Mouse (Mus musculus): ENCODE results near the gene Eif5a. TPM values are rescaled to one million over a fixed set of nuclear protein-coding genes. Genes with fewer than 3 reads are reported as not detected.
A peak's percentile ranks its signal among the peaks of the same experiment; 100 is the strongest.
"Not testable (repeated sequence)": the region's sequence is repeated elsewhere in the genome, so short reads cannot be mapped to it uniquely, and the experiment has no call there.

The Eif5a gene
- polyA plus RNA-seq, 1 experiment: 1,243 TPM

DNA sequence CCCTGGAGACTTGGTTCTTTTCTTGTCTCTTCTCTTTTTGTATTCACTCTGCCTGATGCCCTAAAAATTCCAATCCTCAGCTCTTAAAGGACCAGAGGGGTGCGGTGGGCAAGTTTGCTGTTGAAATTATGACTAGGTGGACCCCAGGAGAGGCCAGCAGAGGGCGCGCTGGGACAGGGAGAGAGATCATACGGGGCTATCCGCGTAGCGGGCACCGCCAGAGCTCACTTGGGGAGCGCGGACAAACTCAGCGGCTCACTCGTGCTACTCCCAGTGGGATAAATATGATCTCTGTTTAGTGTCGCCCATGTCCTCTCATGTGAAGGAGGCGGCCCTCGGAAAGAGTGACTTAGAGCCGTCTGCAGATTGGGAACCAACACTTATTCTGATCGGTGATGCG lies 12.4 kb upstream of the Eif5a start:
- no peak overlapping the region for H3K4me3 ChIP-seq
- H3K4me2 ChIP-seq (ENCODE audit: low read depth): peak overlapping the region; percentile 90
- TF ChIP-seq E2F4 (IDR thresholded peaks at IDR 0.05; ENCODE audit: insufficient read depth) (peak; percentile 27), MYOD1 (IDR thresholded peaks at IDR 0.05; ENCODE audit: control insufficient read depth in 1 of 3, insufficient read length in 2 of 3, low read depth in 2 of 3) (no peak), CEBPB (IDR thresholded peaks at IDR 0.05; ENCODE audit: insufficient read depth, poor library complexity, severe bottlenecking) (no peak)
- no peaks in the 10 kb centered on the region for H3K79me2 ChIP-seq (ENCODE audit: control insufficient read depth, insufficient read depth)
- H3ac ChIP-seq (ENCODE audit: control insufficient read depth, insufficient read length): no peak overlapping the region
- peaks cover 35% of the 10 kb centered on the region for H3K27me3 ChIP-seq (ENCODE audit: control insufficient read depth, insufficient read depth, insufficient read length)
- no peaks in the 10 kb centered on the region for H3K36me3 ChIP-seq (ENCODE audit: control insufficient read depth, insufficient read depth)

DNA sequence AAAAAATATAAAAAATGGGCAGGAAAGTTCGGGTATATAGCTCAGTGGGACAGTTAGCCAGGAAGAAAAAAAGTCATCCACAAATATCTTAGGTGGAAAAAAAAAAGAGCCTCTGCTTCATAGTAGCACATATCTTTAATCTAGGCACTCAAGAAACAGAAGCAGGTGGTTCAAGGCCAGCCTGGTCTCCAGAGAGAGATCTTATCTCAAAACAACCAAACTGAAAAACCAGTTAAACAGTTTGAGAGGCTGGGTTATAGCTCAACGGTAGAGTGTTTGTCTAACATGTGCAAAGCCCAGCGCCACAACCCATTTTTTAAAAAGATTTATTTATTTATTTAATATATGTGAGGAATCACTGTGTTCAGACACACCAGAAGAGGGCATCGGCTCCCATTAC lies 11.3 kb upstream of the Eif5a start:
- TF ChIP-seq USF1 (IDR thresholded peaks at IDR 0.05; ENCODE audit: low read depth): no peak
- no peak for TF ChIP-seq E2F4 (IDR thresholded peaks at IDR 0.05; ENCODE audit: insufficient read depth)
- no peak for TF ChIP-seq POLR2A (IDR thresholded peaks at IDR 0.05; ENCODE audit: insufficient read length, low read depth)
- TF ChIP-seq MYOD1 (IDR thresholded peaks at IDR 0.05; ENCODE audit: control insufficient read depth in 1 of 3, insufficient read length in 2 of 3, low read depth in 2 of 3): no peak
- TF ChIP-seq POLR2AphosphoS2 (IDR thresholded peaks at IDR 0.05; ENCODE audit: insufficient read length, low read depth): no peak
- TF ChIP-seq TCF12 (IDR thresholded peaks at IDR 0.05; ENCODE audit: insufficient read depth, poor library complexity, severe bottlenecking): no peak
- TF ChIP-seq MAX (IDR thresholded peaks at IDR 0.05; ENCODE audit: low read depth): no peak
- TF ChIP-seq CEBPB (IDR thresholded peaks at IDR 0.05; ENCODE audit: insufficient read depth, poor library complexity, severe bottlenecking): no peak
- Histone ChIP-seq H3K79me2 (ENCODE audit: control insufficient read depth, insufficient read depth) (no peaks in the 10 kb centered on the region), H3K27me3 (ENCODE audit: control insufficient read depth, insufficient read depth, insufficient read length) (peaks cover 26% of the 10 kb centered on the region), H3K36me3 (ENCODE audit: control insufficient read depth, insufficient read depth) (no peaks in the 10 kb centered on the region), H3K4me2 (ENCODE audit: low read depth) (no peak overlapping the region), H3ac (ENCODE audit: control insufficient read depth, insufficient read length) (no peak overlapping the region), H3K4me3 (no peak overlapping the region)

- Histone ChIP-seq H3K79me2 (ENCODE audit: control insufficient read depth, insufficient read depth) (no peaks in the 10 kb centered on the region), H3K4me2 (ENCODE audit: low read depth) (no peak overlapping the region), H3K27me3 (ENCODE audit: control insufficient read depth, insufficient read depth, insufficient read length) (peaks cover 17% of the 10 kb centered on the region), H3ac (ENCODE audit: control insufficient read depth, insufficient read length) (no peak overlapping the region), H3K4me3 (no peak overlapping the region), H3K36me3 (ENCODE audit: control insufficient read depth, insufficient read depth) (no peaks in the 10 kb centered on the region)
- no peak for TF ChIP-seq MAX (IDR thresholded peaks at IDR 0.05; ENCODE audit: low read depth)
- no peak for TF ChIP-seq E2F4 (IDR thresholded peaks at IDR 0.05; ENCODE audit: insufficient read depth)
- TF ChIP-seq TCF3 (IDR thresholded peaks at IDR 0.05; ENCODE audit: insufficient read length, low read depth): no peak
- no peak for TF ChIP-seq CEBPB (IDR thresholded peaks at IDR 0.05; ENCODE audit: insufficient read depth, poor library complexity, severe bottlenecking)
- no peak for TF ChIP-seq USF1 (IDR thresholded peaks at IDR 0.05; ENCODE audit: low read depth)
- TF ChIP-seq TCF12 (IDR thresholded peaks at IDR 0.05; ENCODE audit: insufficient read depth, poor library complexity, severe bottlenecking): no peak
- TF ChIP-seq MYOD1 (IDR thresholded peaks at IDR 0.05; ENCODE audit: control insufficient read depth in 1 of 3, insufficient read length in 2 of 3, low read depth in 2 of 3): no peak
- no peak for TF ChIP-seq POLR2A (IDR thresholded peaks at IDR 0.05; ENCODE audit: insufficient read length, low read depth)
- TF ChIP-seq POLR2AphosphoS2 (IDR thresholded peaks at IDR 0.05; ENCODE audit: insufficient read length, low read depth): no peak
- no peak for TF ChIP-seq REST (IDR thresholded peaks at IDR 0.05; ENCODE audit: insufficient read depth, insufficient read length)
- no peak for TF ChIP-seq SRF (IDR thresholded peaks at IDR 0.05; ENCODE audit: control insufficient read depth, insufficient read length, low read depth)
- no peak for TF ChIP-seq MYOG (IDR thresholded peaks at IDR 0.05; ENCODE audit: control insufficient read depth in 1 of 3, insufficient read depth in 1 of 3, insufficient read length in 2 of 3, low read depth in 2 of 3)
These were observed 10.5 kb upstream of the Eif5a start for GRCm38 (mm10) chr11:69932254-69932653.

GRCm38 (mm10) chr11:69931769-69932168 lies 10.0 kb upstream of the Eif5a start:
- TF ChIP-seq SRF (IDR thresholded peaks at IDR 0.05; ENCODE audit: control insufficient read depth, insufficient read length, low read depth) (no peak), USF1 (IDR thresholded peaks at IDR 0.05; ENCODE audit: low read depth) (no peak), MAX (IDR thresholded peaks at IDR 0.05; ENCODE audit: low read depth) (no peak), TCF3 (IDR thresholded peaks at IDR 0.05; ENCODE audit: insufficient read length, low read depth) (no peak)
- Histone ChIP-seq H3K4me2 (ENCODE audit: low read depth) (no peak overlapping the region), H3K36me3 (ENCODE audit: control insufficient read depth, insufficient read depth) (no peaks in the 10 kb centered on the region), H3ac (ENCODE audit: control insufficient read depth, insufficient read length) (no peak overlapping the region), H3K27me3 (ENCODE audit: control insufficient read depth, insufficient read depth, insufficient read length) (peaks cover 13% of the 10 kb centered on the region), H3K4me3 (no peak overlapping the region), H3K79me2 (ENCODE audit: control insufficient read depth, insufficient read depth) (no peaks in the 10 kb centered on the region)

DNA sequence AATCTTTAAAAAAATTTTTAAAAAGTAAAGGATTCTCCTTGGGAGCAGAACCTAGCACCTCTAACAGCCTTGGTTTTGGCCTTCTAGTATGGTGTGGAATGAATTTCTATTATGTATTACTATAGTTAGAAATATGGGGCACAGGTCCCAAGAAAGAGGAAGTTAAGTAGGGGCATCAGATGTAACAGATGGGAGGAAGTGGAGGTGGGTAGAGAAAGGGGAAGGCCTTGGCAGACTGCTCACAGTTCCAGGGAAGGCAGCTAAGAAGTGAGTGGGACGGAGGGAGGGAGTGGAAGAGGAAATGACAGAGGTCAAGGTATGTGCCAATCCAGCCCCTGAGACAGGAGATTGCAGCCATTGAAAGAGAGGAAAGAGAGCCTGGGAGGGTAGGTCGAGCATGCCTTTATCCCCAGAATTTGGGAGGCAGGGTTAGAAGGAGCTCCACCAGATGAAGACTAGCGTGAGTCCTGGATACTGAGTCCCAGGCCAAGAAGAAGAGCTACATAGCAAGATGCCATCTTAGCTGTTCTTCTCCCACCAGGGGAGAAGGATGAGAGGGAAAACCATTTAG lies 9.3 kb upstream of the Eif5a start:
- no peak overlapping the region for H3K4me3 ChIP-seq
- no peaks in the 10 kb centered on the region for H3K36me3 ChIP-seq (ENCODE audit: control insufficient read depth, insufficient read depth)
- no peak overlapping the region for H3K4me2 ChIP-seq (ENCODE audit: low read depth)
- H3K79me2 ChIP-seq (ENCODE audit: control insufficient read depth, insufficient read depth): no peaks in the 10 kb centered on the region
- no peak for TF ChIP-seq MYOD1 (IDR thresholded peaks at IDR 0.05; ENCODE audit: control insufficient read depth in 1 of 3, insufficient read length in 2 of 3, low read depth in 2 of 3)
- no peak for TF ChIP-seq MYOG (IDR thresholded peaks at IDR 0.05; ENCODE audit: control insufficient read depth in 1 of 3, insufficient read depth in 1 of 3, insufficient read length in 2 of 3, low read depth in 2 of 3)
- TF ChIP-seq MAX (IDR thresholded peaks at IDR 0.05; ENCODE audit: low read depth): no peak
- no peak for TF ChIP-seq REST (IDR thresholded peaks at IDR 0.05; ENCODE audit: insufficient read depth, insufficient read length)
- TF ChIP-seq SRF (IDR thresholded peaks at IDR 0.05; ENCODE audit: control insufficient read depth, insufficient read length, low read depth): no peak
- TF ChIP-seq TCF12 (IDR thresholded peaks at IDR 0.05; ENCODE audit: insufficient read depth, poor library complexity, severe bottlenecking): no peak
- TF ChIP-seq POLR2A (IDR thresholded peaks at IDR 0.05; ENCODE audit: insufficient read length, low read depth): no peak
- TF ChIP-seq E2F4 (IDR thresholded peaks at IDR 0.05; ENCODE audit: insufficient read depth): no peak
- TF ChIP-seq POLR2AphosphoS2 (IDR thresholded peaks at IDR 0.05; ENCODE audit: insufficient read length, low read depth): no peak
- no peak for TF ChIP-seq CEBPB (IDR thresholded peaks at IDR 0.05; ENCODE audit: insufficient read depth, poor library complexity, severe bottlenecking)
- no peak for TF ChIP-seq USF1 (IDR thresholded peaks at IDR 0.05; ENCODE audit: low read depth)
- TF ChIP-seq TCF3 (IDR thresholded peaks at IDR 0.05; ENCODE audit: insufficient read length, low read depth): no peak
- no peak overlapping the region for H3ac ChIP-seq (ENCODE audit: control insufficient read depth, insufficient read length)
- H3K27me3 ChIP-seq (ENCODE audit: control insufficient read depth, insufficient read depth, insufficient read length): peaks cover 5% of the 10 kb centered on the region

DNA sequence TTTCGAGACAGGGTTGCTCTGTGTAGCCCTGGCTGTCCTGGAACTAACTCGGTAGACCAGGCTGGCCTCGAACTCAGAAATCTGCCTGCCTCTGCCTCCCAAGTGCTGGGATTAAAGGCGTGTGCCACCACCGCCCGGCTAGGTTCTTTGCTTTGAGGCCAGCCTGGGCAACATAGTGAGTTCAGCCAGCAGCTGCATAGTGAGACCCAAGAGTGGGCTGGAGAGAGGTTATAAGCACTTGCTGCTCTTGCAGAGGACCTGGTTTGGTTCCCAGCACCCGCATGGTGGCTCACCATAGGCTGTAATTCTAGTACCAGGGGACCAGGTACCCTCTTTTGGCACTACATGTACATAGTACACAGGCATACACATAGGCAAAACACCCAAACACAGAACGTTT lies 8.4 kb upstream of the Eif5a start:
- H3K4me3 ChIP-seq; H3K4me2 ChIP-seq (ENCODE audit: low read depth); H3ac ChIP-seq (ENCODE audit: control insufficient read depth, insufficient read length); H3K36me3 ChIP-seq (ENCODE audit: control insufficient read depth, insufficient read depth); H3K27me3 ChIP-seq (ENCODE audit: control insufficient read depth, insufficient read depth, insufficient read length); H3K79me2 ChIP-seq (ENCODE audit: control insufficient read depth, insufficient read depth): not testable (repeated sequence)

All from myocyte (in vitro differentiated cells).